Mouse (Mus musculus) lung, postnatal 36 days (tissue): ENCODE results near the gene Arl5c.

Experiments used
- DNase-seq: peaks from one replicate; pipeline ENCODE4 v3.0.0; 2022; ENCODE audit warnings: mixed read lengths

The Arl5c gene

DNA sequence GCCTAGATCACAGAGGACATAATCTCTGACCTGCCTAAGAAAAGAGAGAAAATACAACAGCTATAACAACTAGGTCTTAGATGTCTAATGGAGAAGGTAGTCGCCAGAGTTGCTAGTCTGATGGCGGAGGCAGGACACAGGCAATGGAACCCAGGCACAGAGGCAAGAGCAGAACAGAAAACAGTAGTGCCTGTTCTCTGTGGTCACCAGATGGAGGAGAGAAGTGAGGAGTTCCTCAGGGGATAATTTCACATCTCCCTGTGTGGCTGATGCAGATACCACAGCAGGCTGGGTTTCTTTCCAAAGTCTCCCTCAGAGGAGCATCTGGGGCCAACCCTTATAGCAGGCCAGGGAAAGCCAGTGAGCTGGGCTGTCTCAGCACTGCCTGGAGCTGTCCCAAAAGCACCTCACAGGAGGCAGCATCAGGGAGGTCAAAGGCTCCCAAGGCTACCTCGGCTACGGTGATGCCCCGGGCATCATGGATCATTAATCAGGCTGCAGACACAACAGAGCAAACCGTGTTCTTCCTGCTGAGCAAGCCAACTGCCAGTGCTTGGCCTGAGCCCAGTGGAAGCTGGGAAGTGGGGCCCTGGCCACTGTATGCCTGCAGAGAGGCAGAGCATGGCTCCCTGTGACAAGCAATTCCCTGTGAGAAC lies 38.9 kb downstream of the Arl5c start:
- no peak for DNase-seq

DNA sequence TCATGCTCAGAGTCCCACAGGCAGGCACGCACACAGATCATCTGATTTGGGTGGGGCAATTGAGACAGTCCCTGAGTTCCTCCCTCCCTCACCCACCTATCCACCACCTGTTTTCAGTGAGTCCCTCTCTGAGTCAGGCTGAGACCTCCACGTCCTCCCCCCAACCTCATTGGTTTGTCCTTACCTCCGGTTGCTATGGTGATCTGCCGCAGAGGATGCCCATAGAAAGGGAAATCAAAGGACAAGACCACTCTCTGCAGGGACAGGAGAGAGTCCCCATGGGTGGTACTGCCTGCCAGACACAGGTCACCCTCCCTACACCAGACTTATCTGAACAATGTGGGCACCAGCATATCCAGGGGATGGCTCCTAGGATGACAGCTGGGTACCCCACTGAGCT lies 40.1 kb downstream of the Arl5c start:
- DNase-seq, result no peak

- DNase-seq, result no peak
These were observed 40.7 kb downstream of the Arl5c start for GRCm38 (mm10) chr11:97955146-97955902.

DNA sequence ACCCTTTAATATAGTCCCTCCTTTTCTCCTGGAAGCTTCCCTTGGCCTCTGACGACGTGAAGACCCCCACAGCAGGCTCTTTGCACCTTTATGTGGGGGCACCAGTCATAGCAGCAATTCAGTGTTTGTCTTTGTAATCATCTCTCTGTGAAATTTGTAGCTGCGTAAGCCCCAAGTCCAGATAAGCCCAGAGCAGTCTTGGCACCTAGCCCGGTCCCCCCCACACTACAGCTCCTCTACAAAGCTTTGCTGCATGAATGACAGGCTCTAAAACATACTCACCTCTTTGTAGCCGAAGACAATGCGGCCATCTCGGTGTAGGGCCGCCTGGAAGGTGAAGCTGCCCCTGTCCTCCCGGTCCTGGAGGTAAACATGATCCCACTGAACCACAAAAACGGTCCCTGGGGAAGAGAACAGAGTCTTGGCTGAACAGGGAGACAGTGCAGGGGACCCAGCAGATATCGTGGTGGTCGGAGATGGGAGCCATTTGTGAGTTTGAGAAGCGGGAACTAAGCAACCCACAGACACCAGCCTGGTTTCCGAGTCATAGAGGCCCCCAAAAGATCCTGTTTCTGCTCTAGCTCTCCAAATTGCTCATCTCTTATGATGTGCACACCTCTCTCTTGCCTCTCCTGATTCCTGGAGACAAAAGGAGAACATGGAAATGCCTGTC lies 41.4 kb downstream of the Arl5c start:
- DNase-seq, result no peak

DNA sequence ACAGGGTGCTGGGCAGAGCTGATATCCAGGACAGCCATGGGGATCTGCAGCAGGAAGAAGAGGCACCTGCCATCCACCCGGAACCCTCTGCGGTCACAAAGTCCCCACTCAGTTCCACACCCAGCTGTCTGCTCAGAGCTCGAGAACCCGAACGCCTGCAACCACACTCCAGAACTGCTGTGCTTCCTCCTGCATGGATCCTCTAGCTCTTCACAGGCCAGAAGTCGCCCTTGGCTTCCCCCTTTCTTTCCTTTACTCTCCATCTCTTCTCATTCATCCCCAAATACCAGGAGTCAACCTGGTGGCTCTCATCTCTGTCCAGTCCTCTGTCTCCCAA lies 42.1 kb downstream of the Arl5c start:
- no peak for DNase-seq

DNA sequence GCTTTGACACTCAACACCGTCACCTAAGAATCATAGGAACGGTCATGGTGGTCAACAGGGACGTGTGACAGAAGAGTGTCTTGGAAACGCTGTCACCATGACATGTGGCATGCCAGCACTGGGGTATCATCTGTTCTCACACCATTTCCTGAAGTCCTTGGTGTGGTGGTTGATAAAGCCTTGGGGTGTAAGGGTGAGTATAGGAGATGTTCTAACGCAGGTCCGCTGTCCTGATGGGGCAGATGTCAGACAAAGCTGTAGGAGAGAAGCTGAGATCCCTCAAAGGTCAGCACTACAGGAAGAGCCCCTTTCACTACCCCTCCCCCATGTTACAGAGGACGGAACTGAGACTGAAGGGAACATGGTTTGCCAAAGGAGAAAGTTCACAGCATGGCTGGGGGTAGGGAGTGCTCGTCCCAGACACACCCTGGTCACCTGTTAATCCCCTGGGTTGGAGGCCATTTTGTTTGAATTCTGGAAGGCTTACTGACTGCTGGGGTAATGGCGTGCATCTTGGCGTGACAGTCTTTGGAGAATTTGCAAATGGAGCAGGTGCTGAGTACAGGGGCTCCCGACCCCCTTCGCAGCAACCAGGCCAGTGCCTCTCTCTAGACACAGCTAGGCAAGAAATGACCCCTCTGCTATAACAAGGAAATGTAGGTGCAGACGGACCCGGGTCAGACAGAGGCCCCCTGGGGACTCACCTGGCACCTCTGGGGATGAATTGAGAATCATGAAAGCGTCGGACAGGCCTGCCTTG lies 42.6 kb downstream of the Arl5c start:
- DNase-seq, result no peak

GRCm38 (mm10) chr11:97952367-97953006 lies 43.5 kb downstream of the Arl5c start:
- DNase-seq, result no peak

DNA sequence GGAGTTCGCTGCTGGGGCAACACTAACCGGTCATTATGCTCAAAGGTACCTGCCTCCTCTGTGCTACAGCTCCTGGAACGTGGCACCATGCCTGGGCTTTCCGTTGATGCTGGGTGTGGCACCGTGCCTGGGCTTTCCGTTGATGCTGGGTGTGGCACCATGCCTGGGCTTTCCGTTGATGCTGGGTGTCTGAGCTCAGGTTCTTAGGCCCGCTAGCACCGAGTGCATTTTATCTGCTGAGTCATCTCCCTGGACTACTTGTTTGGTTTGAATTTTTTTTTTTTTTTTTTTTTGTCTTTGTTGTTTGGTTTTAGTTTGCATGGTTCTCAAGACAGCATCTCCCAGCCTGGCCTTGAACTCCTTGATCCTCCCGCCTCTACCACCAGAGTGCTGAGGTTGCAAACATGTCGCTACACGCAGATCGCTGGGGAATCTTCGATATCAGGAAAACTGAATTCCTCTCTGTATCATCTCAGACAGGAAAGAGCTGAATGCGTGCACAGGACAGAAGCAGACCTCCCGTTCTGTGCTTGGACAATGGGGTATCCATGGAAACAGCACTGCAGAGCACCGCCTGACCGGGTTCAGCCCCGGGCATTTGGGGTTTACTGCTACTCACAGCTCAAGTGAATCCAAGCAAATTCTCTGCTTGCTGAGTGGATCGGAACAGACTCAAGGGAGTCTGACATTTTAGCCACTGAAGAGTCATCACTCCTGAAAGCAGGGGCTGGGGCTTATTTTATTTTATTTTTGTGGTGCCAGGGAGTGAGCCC lies 46.1 kb downstream of the Arl5c start:
- no peak for DNase-seq

GRCm38 (mm10) chr11:97947426-97947825 lies 48.6 kb downstream of the Arl5c start:
- DNase-seq, result peak; percentile 67

DNA sequence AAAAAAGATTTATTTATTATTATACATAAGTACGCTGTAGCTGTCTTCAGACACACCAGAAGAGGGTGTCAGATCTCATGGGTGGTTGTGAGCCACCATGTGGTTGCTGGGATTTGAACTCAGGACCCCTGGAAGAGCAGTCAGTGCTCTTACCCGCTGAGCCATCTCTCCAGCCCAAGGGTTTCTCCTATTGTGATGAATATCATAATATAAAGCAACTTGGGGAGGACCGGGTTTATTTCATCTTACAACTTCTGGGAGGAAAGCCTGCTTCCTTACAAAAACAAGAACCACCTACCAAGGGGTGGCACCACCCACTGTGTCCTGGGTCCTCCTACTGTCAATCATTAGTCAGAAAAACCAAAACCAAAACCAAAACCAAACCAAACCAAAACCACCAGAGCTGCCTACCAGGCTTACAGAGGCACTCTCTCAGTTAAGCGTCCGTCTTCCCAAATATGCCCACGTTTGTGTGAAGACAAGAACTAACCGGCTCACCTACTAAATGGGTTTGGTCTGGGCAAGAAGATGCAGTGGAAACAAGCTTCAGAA lies 50.2 kb downstream of the Arl5c start:
- DNase-seq, result peak; percentile 48

GRCm38 (mm10) chr11:97945031-97945430 lies 51.0 kb downstream of the Arl5c start:
- no peak for DNase-seq

DNA sequence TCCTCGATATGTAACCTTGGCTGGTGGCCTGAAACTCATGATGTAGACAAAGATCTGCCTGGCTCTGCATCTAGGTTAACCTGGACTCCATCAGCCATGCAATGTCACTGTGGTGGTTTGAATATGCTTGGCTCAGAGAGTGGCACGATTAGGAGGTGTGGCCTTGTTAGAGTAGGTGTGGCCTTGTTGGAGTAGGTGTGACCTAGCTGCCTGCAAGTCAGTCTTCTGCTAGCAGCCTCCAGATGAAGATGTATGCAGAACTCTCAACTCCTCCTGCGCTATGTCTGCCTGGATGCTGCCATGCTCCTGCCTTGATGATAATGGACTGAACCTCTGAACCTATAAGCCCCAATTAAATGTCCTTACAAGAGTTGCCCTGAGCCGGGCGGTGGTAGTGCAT lies 52.7 kb downstream of the Arl5c start:
- no peak for DNase-seq

DNA sequence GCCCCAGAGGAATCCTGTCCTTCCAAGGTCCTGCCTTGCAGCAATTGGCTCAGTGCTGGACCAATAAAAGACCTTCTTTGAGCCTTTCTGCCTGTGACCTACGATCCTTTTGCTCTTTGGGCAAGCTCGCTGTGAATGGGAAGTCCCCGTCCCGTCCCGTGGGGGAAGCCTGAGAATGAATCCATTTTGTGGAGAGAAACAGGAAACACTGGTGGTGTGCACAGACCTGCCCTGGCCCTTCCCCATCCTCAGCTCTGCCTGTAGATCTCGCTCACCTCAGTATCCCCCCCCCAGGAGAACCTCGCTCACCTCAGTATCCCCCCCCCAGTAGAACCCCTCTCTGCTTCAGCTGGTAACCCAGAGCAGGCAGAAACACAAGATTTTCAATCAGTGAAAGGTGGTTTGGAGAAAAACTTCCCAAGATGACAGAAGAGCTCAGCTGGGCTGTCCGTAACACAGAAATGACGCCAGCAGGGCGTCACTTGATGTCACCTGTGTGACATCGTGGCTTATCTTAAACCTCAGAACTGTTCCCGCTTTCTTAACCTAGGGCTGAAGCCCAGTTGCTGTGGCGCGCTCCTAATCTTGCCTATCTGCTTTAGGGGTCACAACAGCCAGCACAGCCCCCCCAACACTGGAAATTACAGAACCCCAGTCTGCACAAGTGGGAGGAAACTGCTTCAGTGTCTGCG lies 53.4 kb downstream of the Arl5c start:
- no peak for DNase-seq
